Mouse (Mus musculus) Patski (cell line): ENCODE measurements around the gene Zfp280b. TPM values are rescaled to one million over a fixed set of nuclear protein-coding genes. Genes with fewer than 3 reads are reported as not detected.
"Not testable (repeated sequence)": the region's sequence is repeated elsewhere in the genome, so short reads cannot be mapped to it uniquely, and the experiment has no call there.

Source experiments
- ATAC-seq: fragments of 100-300 bp; one replicate; pipeline ENCODE4 v1.8.0; 2021
- CTCF ChIA-PET: fragments of 350-600 bp; sonication (Branson Sonifier 250); formaldehyde crosslinking; loops from one replicate; lab custom pipeline; 2022; ENCODE audit warnings: inconsistent platforms; lab: Charles Lee
- POLR2A ChIA-PET: fragments of 350-600 bp; sonication (Branson Sonifier 250); formaldehyde crosslinking; loops from one replicate; lab custom pipeline; 2022; ENCODE audit warnings: antibody characterized with exemption, inconsistent platforms; lab: Charles Lee
- DNase-seq: peaks from one replicate; pipeline ENCODE4 v3.0.0-alpha.2; 2011; ENCODE audit warnings: low read depth, low spot score
- H3K27me3 ChIP-seq: fragments of 371-371 bp; one replicate; pipeline ENCODE4 v1.5.1; 2021
- CTCF ChIP-seq: fragments of 100-300 bp; IDR thresholded peaks from one replicate; pipeline ENCODE4 v1.5.1; 2021
- in situ Hi-C: fragments of 300-500 bp; cut with MboI; formaldehyde crosslinking; loops from 3 replicates; pipeline ENCODE4 v1.11.1; 2018; ENCODE audit warnings: low pct_unique_long_range_greater_than_20kb, mixed read lengths
- polyA plus RNA-seq: library from polyadenylated mRNA; unstranded; gene quantifications from one replicate; pipeline ENCODE4 v1.2.3, GENCODE M21; 2021

The Zfp280b gene
- polyA plus RNA-seq, 1 experiment from 2014 or later: 8.9 TPM

DNA sequence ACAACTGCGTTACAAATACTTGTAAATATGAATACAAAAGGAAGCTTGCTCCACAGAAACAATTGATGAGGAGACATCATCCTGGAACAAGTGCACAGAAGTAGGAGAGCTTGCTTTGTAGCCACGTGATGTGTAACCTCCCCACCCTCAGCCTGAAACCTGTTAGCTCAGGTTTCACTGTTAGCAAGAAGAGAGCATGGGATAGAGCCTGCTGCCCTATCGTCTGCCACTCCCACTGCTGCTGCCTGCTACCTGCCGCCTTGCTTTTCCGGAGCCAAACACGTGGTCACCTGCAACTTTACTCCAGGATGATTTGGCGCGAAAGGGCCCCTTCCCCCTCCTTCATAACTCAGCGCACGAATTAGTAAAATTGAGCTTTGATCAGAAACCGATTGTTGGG, 19.4 kb downstream of the Zfp280b start:
- TF ChIP-seq CTCF: no peak
- no peak for ATAC-seq
- POLR2A ChIA-PET: no interaction called here

GRCm38 (mm10) chr10:76062439-76062838, 30.0 kb downstream of the Zfp280b start:
- CTCF ChIA-PET: interaction anchor here (1.2 kb wide), 1 partner anchor 58 kb away, joined by 4 read pairs; no protein-coding TSS in a partner anchor
- POLR2A ChIA-PET: no interaction called here
- DNase-seq (no peak), ATAC-seq (no peak)
- peak; percentile 38 for TF ChIP-seq CTCF
- no peaks in the 10 kb centered on the region for H3K27me3 ChIP-seq
- in situ Hi-C loops: no loop called here

More for the DNA sequence above, 19.4 kb downstream of the Zfp280b start:
- DNase-seq: no peak
- CTCF ChIA-PET: interaction anchor here (0.9 kb wide), 1 partner anchor 14 kb away, joined by 3 read pairs; no protein-coding TSS in a partner anchor
- in situ Hi-C loops: no loop called here
- H3K27me3 ChIP-seq: no peaks in the 10 kb centered on the region

DNA sequence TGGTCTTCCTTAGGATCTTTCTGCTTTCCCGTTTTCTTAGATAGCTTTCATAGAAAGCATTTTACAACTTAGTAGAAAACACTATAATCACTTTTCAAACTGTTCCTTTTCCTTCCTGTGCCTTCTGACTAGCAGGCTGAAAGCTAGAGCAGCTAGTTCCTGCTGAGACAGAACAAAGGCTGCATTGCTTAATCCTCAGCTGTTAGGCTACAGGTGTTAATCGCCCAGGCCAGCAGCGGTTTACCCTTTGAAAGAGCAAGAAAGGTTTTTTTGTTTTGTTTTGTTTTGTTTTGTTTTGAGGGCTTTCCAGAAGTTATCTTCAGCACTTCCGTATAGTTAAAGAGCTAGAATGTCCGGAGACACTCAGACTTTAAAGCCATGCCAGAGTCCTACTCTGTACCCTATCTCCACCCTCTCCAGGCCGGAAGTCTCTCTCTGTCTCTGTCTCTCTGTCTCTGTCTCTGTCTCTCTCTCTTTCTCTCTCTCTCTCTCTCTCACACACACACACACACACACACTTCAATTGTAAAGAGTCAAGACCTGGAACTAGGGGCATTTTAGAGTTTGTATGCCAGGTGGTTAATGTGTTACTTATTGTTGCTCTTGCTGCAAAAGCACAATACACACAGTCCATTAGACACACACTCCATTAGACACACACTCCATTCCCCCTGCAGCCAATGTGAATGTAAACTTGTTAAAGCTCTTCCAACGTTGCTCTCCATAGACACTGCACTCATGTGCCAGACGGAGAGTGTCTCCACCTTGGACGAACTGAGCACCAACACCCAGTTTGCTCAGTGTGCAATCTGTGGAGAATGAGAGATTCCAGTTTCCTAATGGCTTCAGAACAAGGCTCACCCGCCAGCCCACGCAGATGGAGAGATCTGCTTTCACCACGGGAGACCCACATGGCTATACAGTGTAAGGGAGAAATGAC, 35.5 kb downstream of the Zfp280b start:
- ATAC-seq (no peak), DNase-seq (no peak)
- ChIA-PET POLR2A (no interaction called here), CTCF (no interaction called here)
- in situ Hi-C loops: no loop called here
- TF ChIP-seq CTCF: no peak
- H3K27me3 ChIP-seq: no peaks in the 10 kb centered on the region

DNA sequence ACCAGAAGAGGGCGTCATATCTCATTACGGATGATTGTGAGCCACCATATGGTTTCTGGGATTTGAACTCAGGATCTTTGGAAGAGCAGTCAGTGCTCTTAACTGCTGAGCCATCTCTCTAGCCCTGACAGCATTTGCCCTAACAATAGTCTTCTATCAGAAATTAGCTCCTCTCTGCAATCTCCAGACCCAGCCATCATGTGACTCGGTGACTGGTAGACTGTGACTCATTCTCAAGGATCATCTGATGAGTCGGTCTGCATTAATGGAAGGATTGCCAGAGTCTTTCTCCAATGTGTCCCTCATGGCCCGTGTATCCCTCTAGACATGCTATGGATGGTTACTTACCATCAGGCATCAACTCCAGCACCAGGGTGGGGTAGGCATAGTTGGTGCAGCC, 39.6 kb downstream of the Zfp280b start:
- CTCF ChIA-PET: not testable (repeated sequence)

GRCm38 (mm10) chr10:76077008-76077407, 44.6 kb downstream of the Zfp280b start:
- CTCF ChIA-PET, H3K27me3 ChIP-seq, POLR2A ChIA-PET, DNase-seq, ATAC-seq, in situ Hi-C loops: not testable (repeated sequence)

More for the DNA sequence above, 39.6 kb downstream of the Zfp280b start:
- DNase-seq, ATAC-seq, H3K27me3 ChIP-seq, in situ Hi-C loops, POLR2A ChIA-PET: not testable (repeated sequence)

Other genes starting within 250 kb of the Zfp280b start
- 0.45 TPM for gene Gstt1, start 234.1 kb upstream of the Zfp280b start, polyA plus RNA-seq
- not detected for gene Gstt4, start 210.1 kb upstream of the Zfp280b start, polyA plus RNA-seq
- gene Gstt2, start 195.2 kb upstream of the Zfp280b start, polyA plus RNA-seq: 0.35 TPM
- gene Mif, start 172.4 kb upstream of the Zfp280b start, polyA plus RNA-seq: 592 TPM
- gene Derl3, start 139.2 kb upstream of the Zfp280b start, polyA plus RNA-seq: 1.1 TPM
- gene Smarcb1, start 111.0 kb upstream of the Zfp280b start, polyA plus RNA-seq: 107 TPM
- 362 TPM for gene Chchd10, start 99.5 kb upstream of the Zfp280b start, polyA plus RNA-seq
- gene Mmp11, start 96.2 kb upstream of the Zfp280b start, polyA plus RNA-seq: 67.8 TPM
- 0.05 TPM for gene Gm867, start 92.0 kb upstream of the Zfp280b start, polyA plus RNA-seq
- not detected for gene Vpreb3, start 89.6 kb upstream of the Zfp280b start, polyA plus RNA-seq
- gene Gm5134, start 78.1 kb upstream of the Zfp280b start, polyA plus RNA-seq: not detected
- gene Slc5a4b, start 78.3 kb downstream of the Zfp280b start, polyA plus RNA-seq: not detected
- not detected for gene Slc5a4a, start 114.8 kb downstream of the Zfp280b start, polyA plus RNA-seq
- gene Prmt2, start 205.2 kb downstream of the Zfp280b start, polyA plus RNA-seq: 45.8 TPM
- 0.26 TPM for gene S100b, start 221.2 kb downstream of the Zfp280b start, polyA plus RNA-seq